Mouse (Mus musculus): Measurements from ENCODE around the gene BC037034.

GRCm38 (mm10) chr5:138227367-138227766, 36.5 kb downstream of the BC037034 start:
- TF ChIP-seq CTCF (IDR thresholded peaks at IDR 0.05; ENCODE audit: low read depth) (no peak), EP300 (optimal IDR thresholded peaks at IDR 0.05) (no peak)
